ENCODE assay signal across 8 mouse cellular contexts in genomic region chr11:20639918-20640447, GRCm38 (mm10).
DNase-seq lines count a peak whose midpoint lies in the region; ATAC-seq and TF ChIP-seq lines count a peak whose summit lies in the region.

No protein-coding gene starts in this region.

- H3ac ChIP-seq in myocyte (ENCODE audit: control insufficient read depth, insufficient read length) = no peak overlapping the region

- H3K27me3 ChIP-seq in G1E (ENCODE audit: insufficient read depth, low read length) = no peaks in the 10 kb centered on the region
- no peaks in the 10 kb centered on the region for H3K27me3 ChIP-seq in embryonic facial prominence, embryonic 10.5 days (replicated peaks; ENCODE audit: low read depth, poor library complexity, severe bottlenecking)
- H3K27me3 ChIP-seq in heart, embryonic 14.5 days (ENCODE audit: control insufficient read depth, insufficient read depth, low read length) = no peaks in the 10 kb centered on the region
- H3K27me3 ChIP-seq in limb, embryonic 11.5 days (ENCODE audit: control insufficient read depth, insufficient read depth, low read length) = no peaks in the 10 kb centered on the region
- no peaks in the 10 kb centered on the region for H3K27me3 ChIP-seq in myocyte (ENCODE audit: control insufficient read depth, insufficient read depth, insufficient read length)

- peak overlapping the region; percentile 89 for H3K27ac ChIP-seq in embryonic facial prominence, embryonic 10.5 days (replicated peaks)
- H3K27ac ChIP-seq in heart, embryonic 14.5 days (replicated peaks in 1 of 2; ENCODE audit: control insufficient read depth in 1 of 2, insufficient read depth in 1 of 2, low read depth in 2 of 2, low read length in 2 of 2) = peak overlapping the region; percentile 81 to 88
- peak overlapping the region; percentile 73 for H3K27ac ChIP-seq in limb, embryonic 11.5 days (replicated peaks; ENCODE audit: low read depth, low read length)

- H3K9me3 ChIP-seq in G1E (replicated peaks) = no peaks in the 10 kb centered on the region
- no peaks in the 10 kb centered on the region for H3K9me3 ChIP-seq in embryonic facial prominence, embryonic 10.5 days
- no peaks in the 10 kb centered on the region for H3K9me3 ChIP-seq in heart, embryonic 14.5 days (ENCODE audit: control insufficient read depth, low read length)
- H3K9me3 ChIP-seq in limb, embryonic 11.5 days (ENCODE audit: control insufficient read depth, low read length) = no peaks in the 10 kb centered on the region

- H3K79me2 ChIP-seq in myocyte (ENCODE audit: control insufficient read depth, insufficient read depth) = peaks cover 100% of the 10 kb centered on the region

- H3K4me3 ChIP-seq in G1E (ENCODE audit: low read depth, low read length) (peak overlapping the region; percentile 57; the same call in 1 of the 2 replicates), myocyte (no peak overlapping the region)
- H3K4me3 ChIP-seq in embryonic facial prominence, embryonic 10.5 days = peak overlapping the region; percentile 47
- peak overlapping the region; percentile 19 to 29; a peak in 3 of 4 replicates for H3K4me3 ChIP-seq in heart, embryonic 14.5 days (ENCODE audit: control insufficient read depth in 1 of 2, insufficient read depth in 1 of 2, low read depth in 1 of 2, low read length in 2 of 2)
- H3K4me3 ChIP-seq in limb, embryonic 11.5 days (ENCODE audit: low read depth, low read length) = peak overlapping the region; percentile 14; the same call in 1 of the 2 replicates

- under 1% methylated on average over 11 of the region's 11 CpGs for WGBS in embryonic facial prominence, embryonic 10.5 days
- 2% methylated on average over 11 of the region's 11 CpGs for WGBS in heart, embryonic 14.5 days
- 1% methylated on average over 11 of the region's 11 CpGs for WGBS in limb, embryonic 11.5 days

- ATAC-seq in G1E (ENCODE audit: extremely low read depth, insufficient number of reproducible peaks, low FRiP score, poor library complexity, severe bottlenecking) = peak; percentile 59; the same call in 1 of the 2 replicates
- peak; percentile 92 for ATAC-seq in heart, embryonic 14.5 days (ENCODE audit: insufficient number of reproducible peaks, insufficient read depth, low FRiP score, low read depth)
- ATAC-seq in limb, embryonic 11.5 days (ENCODE audit: insufficient number of reproducible peaks, low FRiP score, low TSS enrichment, low read depth) = peak; percentile 90

- peak; percentile 43 for DNase-seq in G1E (ENCODE audit: low spot score)
- peak; percentile 90 for DNase-seq in embryonic facial prominence, embryonic 10.5 days (ENCODE audit: low spot score)
- peak; percentile 86 for DNase-seq in limb, embryonic 11.5 days (ENCODE audit: low spot score)
- no peak for DNase-seq in testis, postnatal 14 days (ENCODE audit: low spot score)
- DNase-seq in layer of hippocampus, postnatal 14 days (ENCODE audit: low spot score in 2 of 2) = no peak
- DNase-seq in urinary bladder, postnatal 10 days (ENCODE audit: low spot score) = no peak

- peaks cover 50% of the 10 kb centered on the region for H3K4me1 ChIP-seq in G1E (ENCODE audit: insufficient read depth, low read depth, low read length)
- peaks cover 78% of the 10 kb centered on the region for H3K4me1 ChIP-seq in embryonic facial prominence, embryonic 10.5 days
- peaks cover 22 to 56% of the 10 kb centered on the region in 2 experiments for H3K4me1 ChIP-seq in heart, embryonic 14.5 days (ENCODE audit: control insufficient read depth in 2 of 2, insufficient read depth in 2 of 2, low read length in 2 of 2)
- peaks cover 39% of the 10 kb centered on the region for H3K4me1 ChIP-seq in limb, embryonic 11.5 days (ENCODE audit: control insufficient read depth, insufficient read depth, low read length)

- no peak for TF ChIP-seq CTCF in G1E (IDR thresholded peaks at IDR 0.05; ENCODE audit: low read depth, low read length)

- H3K36me3 ChIP-seq in G1E (replicated peaks) = peaks cover 3% of the 10 kb centered on the region
- no peaks in the 10 kb centered on the region for H3K36me3 ChIP-seq in embryonic facial prominence, embryonic 10.5 days (replicated peaks)
- no peaks in the 10 kb centered on the region for H3K36me3 ChIP-seq in heart, embryonic 14.5 days (ENCODE audit: control insufficient read depth, insufficient read depth, low read length)
- no peaks in the 10 kb centered on the region for H3K36me3 ChIP-seq in limb, embryonic 11.5 days (ENCODE audit: control insufficient read depth, insufficient read depth, low read length)
- no peaks in the 10 kb centered on the region for H3K36me3 ChIP-seq in myocyte (ENCODE audit: control insufficient read depth, insufficient read depth)

- H3K9ac ChIP-seq in heart, embryonic 14.5 days (ENCODE audit: low read length) = peak overlapping the region; percentile 67
- peak overlapping the region; percentile 43 for H3K9ac ChIP-seq in limb, embryonic 11.5 days (ENCODE audit: low read length)

- no peak for TF ChIP-seq POLR2A in myocyte (IDR thresholded peaks at IDR 0.05; ENCODE audit: insufficient read length, low read depth)

- peak overlapping the region; percentile 64 for H3K4me2 ChIP-seq in heart, embryonic 14.5 days (ENCODE audit: low read length)
- H3K4me2 ChIP-seq in limb, embryonic 11.5 days (ENCODE audit: low read depth, severe bottlenecking) = peak overlapping the region; percentile 49
- peak overlapping the region; percentile 70 for H3K4me2 ChIP-seq in myocyte (ENCODE audit: low read depth)

TF ChIP-seq in myocyte, 11 proteins besides CTCF, POLR2A, EP300 and RAD21:
- TF ChIP-seq MYOD1 (IDR thresholded peaks at IDR 0.05; ENCODE audit: control insufficient read depth in 1 of 3, insufficient read length in 2 of 3, low read depth in 2 of 3) (peak in 2 of 3 experiments; percentile 51 to 71), E2F4 (IDR thresholded peaks at IDR 0.05; ENCODE audit: insufficient read depth) (no peak), MYOG (IDR thresholded peaks at IDR 0.05; ENCODE audit: control insufficient read depth in 1 of 3, insufficient read depth in 1 of 3, insufficient read length in 2 of 3, low read depth in 2 of 3) (peak in 2 of 3 experiments; percentile 47 to 72)
TF ChIP-seq in myocyte: peak in this region for 2.

Comparison
In these comparisons a context has a peak if more than half of its experiments do, and no peak if none do; other contexts are left out.
1. DNase-seq: peak in G1E (single experiment), embryonic facial prominence, embryonic 10.5 days (single experiment) and limb, embryonic 11.5 days (single experiment); none in testis, postnatal 14 days (single experiment), layer of hippocampus, postnatal 14 days (0 of 2) and urinary bladder, postnatal 10 days (single experiment).
2. Peak in every context shown above with its lines, with median percentiles within 50 percentile points of each other: ATAC-seq, H3K27ac ChIP-seq and H3K4me2 ChIP-seq.